Mouse (Mus musculus) gonadal fat pad, adult 2 months (tissue): ENCODE data around the gene Gm14326. TPM values are rescaled to one million over a fixed set of nuclear protein-coding genes. Genes with fewer than 3 reads are reported as not detected.
"Not testable (repeated sequence)": the region's sequence is repeated elsewhere in the genome, so short reads cannot be mapped to it uniquely, and the experiment has no call there.

Experiments used
- DNase-seq: peaks from one replicate; pipeline ENCODE4 v3.0.0-alpha.2; 2012; ENCODE audit warnings: low read depth
- polyA plus RNA-seq: library from polyadenylated mRNA; depleted of rRNA; stranded (reverse); fragments of >200 nt; gene quantifications from 2 replicates; pipeline ENCODE4 v1.2.3, GENCODE M21; 2012; rRNA removed

The Gm14326 gene
- 5.2 and 8.4 TPM in 2 replicates for polyA plus RNA-seq

DNA sequence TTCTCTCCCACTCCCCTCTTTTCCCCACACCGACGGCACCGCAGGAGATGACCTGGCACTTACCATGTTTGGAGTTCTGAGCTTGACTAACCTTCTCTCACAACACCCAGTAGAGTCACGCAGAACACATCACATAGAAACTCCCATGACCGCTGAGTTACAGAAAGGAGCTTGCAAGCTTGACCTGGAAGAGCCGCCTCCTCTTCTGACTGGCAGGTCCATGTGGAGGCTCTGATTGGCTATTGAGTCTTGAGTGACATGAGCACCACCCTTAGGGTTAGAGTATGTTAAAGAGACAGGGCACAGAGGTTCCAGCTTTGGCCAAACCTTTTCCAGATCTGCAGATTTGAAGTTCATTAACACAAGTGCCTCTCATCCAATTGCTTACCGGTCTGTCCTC lies at the start of gene Gm14326:
Gm14326 (minus strand) TSS at position 153 of the 400 bp plus-strand sequence.
- not testable (repeated sequence) for DNase-seq

DNA sequence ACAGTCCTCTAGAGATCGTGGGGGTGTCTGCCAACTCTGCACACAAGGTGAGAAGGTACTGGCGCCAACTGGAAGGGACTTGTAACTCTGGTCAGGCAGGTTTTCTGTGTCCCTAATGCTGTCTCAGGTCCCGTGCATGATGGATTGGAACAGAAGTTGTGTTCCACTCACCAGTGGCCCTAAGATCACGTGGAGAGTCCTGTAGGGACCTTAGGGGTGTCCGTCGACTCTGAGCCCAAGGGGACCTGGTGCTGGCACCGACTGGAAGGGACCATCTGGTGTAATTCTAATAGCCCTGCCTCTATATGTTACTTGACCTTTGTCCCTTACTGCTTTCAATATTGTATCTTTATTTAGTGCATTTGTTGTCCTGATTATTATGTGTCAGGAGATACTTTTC lies 17.7 kb upstream of the Gm14326 start:
- not testable (repeated sequence) for DNase-seq

- DNase-seq, result not testable (repeated sequence)
Observed at GRCm38 (mm10) chr2:177956734-177957133, 363 bp downstream of the Gm14326 start.

DNA sequence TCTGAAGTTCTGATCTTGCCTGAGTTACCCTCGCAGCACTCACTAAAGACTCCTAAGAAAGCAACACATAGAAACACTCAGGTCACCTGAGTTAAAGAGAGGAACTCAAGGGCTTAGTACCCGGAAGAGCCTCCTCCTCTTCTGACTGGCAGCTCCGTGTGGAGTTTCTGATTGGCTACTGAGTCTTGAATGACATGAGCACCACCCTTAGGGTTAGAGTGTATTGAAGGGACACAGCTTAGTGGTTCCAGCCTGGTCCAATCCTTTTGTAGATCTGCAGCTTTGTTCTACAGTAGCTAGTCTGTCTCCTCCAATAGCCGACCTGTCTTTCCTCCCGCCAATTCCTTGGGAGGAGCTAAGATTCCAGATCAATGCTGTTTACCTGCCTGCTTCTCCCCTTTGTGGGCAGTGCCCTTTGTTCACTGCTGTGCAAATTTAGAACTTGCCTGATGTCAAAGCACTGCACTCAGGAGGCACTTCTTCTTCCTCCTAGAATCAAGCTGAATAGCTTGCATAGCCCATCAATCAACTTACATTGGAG lies 31.5 kb downstream of the Gm14326 start, which contains the start of gene Zfp972:
Zfp972 (minus strand) TSS at position 51 of the 541 bp plus-strand sequence.
- not testable (repeated sequence) for DNase-seq

- DNase-seq, result not testable (repeated sequence)
Observed at GRCm38 (mm10) chr2:177903276-177903675, 53.8 kb downstream of the Gm14326 start.

DNA sequence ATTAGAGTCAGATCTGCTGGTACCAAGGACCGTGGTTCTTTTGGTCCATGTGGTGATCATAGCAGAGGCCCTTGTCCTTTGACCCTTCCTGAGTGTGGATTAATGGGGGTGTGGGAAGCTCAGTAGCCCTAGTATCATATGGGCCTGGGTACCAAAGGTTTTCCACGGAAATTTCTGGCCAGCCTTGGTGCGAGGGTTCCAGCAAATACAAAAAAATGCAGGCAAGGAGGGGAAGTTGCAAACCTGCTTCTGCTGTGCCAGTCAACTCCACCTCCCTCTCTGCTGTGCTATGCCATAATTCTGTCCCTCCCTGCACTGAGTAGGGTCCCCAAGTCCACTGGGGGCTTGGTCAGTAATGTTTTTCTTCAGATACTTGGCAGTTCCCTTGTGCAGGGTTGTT lies 58.9 kb downstream of the Gm14326 start:
- not testable (repeated sequence) for DNase-seq

DNA sequence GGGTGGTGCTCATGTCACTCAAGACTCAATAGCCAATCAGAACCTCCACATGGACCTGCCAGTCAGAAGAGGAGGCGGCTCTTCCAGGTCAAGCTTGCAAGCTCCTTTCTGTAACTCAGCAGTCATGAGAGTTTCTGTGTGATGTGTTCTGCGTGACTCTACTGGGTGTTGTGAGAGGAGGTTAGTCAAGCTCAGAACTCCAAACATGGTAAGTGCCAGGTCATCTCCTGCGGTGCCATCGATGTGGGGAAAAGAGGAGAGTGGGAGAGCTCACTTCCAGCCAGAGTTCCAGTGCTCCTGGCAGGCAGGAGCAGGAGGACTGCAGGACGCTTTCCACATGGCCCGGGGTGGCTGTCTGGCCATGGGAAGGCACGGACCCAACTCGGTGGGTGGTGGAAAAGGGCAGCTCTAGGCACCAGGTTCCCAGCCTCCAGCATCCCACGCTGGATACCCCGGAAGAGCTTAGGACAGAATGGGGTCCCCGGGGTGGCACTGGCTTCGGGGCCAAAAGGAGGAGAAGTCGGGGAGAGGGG lies 60.0 kb downstream of the Gm14326 start, which contains the start of gene Gm14327:
Gm14327 (plus strand) TSS at position 51 of the 533 bp plus-strand sequence.
- not testable (repeated sequence) for DNase-seq

GRCm38 (mm10) chr2:177887743-177888142 lies 69.4 kb downstream of the Gm14326 start:
- not testable (repeated sequence) for DNase-seq

Other genes starting within 250 kb of the Gm14326 start
- gene Gm14322, start 198.0 kb downstream of the Gm14326 start, polyA plus RNA-seq, result 1.4 and 2.6 TPM in 2 replicates
- 27.6 and 43.7 TPM in 2 replicates for gene Gm14325, start 117.0 kb downstream of the Gm14326 start, polyA plus RNA-seq
- gene Gm14327, start 60.2 kb downstream of the Gm14326 start, polyA plus RNA-seq, result 1.9 and 2.9 TPM in 2 replicates
- gene Zfp972, start 31.7 kb downstream of the Gm14326 start, polyA plus RNA-seq, result not detected in 2 replicates
- 2.6 and 2.9 TPM in 2 replicates for gene Zfp971, start 66.0 kb upstream of the Gm14326 start, polyA plus RNA-seq
- 2.2 and 3.6 TPM in 2 replicates for gene Zfp931, start 121.2 kb upstream of the Gm14326 start, polyA plus RNA-seq
- 0.18 and 0.47 TPM in 2 replicates for gene Phactr3, start 161.7 kb upstream of the Gm14326 start, polyA plus RNA-seq